Mouse (Mus musculus) adrenal gland, postnatal 10 days (tissue): ENCODE measurements around the gene Kcnma1. TPM values are rescaled to one million over a fixed set of nuclear protein-coding genes. Genes with fewer than 3 reads are reported as not detected.

Experiments
- DNase-seq: peaks from one replicate; pipeline ENCODE4 v3.0.0; 2021; ENCODE audit warnings: mixed read lengths
- total RNA-seq, 2 experiments: library from RNA; stranded (reverse); gene quantifications; 2 replicates each; pipeline ENCODE4 v1.2.3; 2021

Gene Kcnma1
- total RNA-seq, 2 experiments from 2014 or later = 27.2 to 48.2 TPM

DNA sequence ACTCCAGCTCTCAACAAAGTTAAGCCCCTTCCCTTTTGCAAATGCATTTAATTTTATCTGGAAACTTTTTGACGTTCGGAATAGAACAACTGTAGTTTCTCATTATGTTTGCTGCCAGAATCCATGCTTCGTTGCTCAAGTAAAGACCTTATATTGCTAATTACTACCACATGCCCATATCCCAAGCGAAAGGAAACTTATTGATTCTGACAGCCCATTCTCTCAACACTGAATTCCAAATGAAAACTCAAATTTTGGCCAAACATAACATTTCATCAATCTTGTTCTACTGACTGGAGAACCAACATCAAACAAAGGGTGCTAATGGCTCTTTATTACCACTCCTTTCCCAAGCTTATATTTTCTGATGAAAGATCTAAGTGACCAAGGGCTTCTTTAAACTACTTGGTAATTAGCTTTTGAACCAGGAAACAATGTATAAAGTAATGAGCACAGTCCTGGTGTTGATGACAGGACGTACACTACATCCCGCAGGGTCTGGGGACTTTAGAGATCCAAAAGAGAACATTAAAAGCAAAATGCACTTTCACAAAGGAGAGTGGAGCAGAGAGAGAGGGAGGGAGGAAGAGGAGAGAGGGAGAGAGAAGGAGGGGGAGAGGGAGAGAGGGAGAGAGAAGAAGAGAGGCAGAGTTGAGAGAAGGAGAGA, 490.3 kb downstream of the Kcnma1 start:
- DNase-seq = no peak

GRCm38 (mm10) chr14:23522606-23523159, 491.6 kb downstream of the Kcnma1 start:
- no peak for DNase-seq

DNA sequence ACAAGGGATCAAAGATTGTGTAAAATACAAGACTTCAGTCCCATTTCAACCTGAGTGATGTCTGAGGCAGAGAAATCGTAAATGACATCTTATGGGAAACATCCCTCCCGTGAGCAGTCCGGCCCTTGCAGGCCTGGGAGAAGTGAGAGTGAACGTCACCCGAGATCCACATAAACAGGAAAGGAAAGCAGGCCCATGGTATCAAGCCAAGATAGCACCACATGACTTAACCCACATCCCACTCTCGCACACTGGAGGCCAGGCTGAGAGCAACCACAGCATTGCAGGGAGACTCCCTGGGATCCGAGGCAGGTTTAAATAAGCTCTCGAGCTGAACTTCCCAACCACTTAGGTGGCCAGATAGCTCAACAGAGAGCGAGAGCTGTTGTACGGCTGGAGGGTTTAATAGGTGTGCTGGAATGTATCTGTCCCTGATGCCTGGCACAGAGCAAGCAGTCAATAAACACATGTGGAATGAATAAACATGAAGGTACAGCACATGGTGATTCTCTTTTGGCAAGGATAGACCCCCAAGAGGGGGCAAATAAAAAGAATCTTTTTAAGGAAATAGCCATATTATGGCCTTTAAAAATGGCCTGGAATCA, 493.1 kb downstream of the Kcnma1 start:
- DNase-seq = no peak

DNA sequence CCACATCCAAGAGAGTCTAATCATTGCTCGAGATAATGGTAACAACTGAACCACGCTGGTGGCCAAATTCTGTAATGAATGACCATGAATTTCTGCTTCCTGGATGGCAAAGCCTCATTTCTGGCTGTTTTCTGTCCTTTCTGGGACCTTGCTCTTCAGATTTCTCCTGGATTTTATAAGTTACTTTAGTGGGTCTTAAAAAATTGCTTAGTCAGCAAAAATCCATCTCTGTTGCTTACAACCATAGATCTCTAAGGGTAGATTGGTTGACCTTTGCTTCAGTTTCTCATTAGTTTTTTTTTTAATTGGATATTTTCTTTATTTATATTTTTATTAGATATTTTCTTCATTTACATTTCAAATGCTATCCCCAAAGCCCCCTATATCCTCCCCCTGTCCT, 496.9 kb downstream of the Kcnma1 start:
- DNase-seq = no peak

DNA sequence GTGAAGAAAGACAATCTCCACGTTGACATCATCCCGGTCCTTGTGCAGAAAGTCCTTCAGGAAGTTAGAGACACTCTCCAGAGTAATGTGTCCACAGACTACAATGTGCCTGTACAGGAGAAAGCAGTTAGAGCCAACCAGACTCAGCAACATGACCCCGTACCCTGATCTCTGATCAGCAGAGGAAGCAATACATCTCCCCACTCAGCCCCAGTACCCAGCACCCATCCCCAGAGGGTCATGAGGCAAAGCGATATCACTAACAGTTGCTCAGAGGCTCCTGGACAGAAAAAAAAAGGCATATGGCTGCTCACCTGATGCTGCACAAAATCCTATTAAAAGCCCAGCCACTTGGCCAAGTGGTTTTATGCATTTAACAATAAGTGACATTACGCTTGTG, 504.5 kb downstream of the Kcnma1 start:
- no peak for DNase-seq

GRCm38 (mm10) chr14:23502236-23502790, 512.0 kb downstream of the Kcnma1 start:
- DNase-seq = peak; percentile 11

GRCm38 (mm10) chr14:23496801-23497200, 517.5 kb downstream of the Kcnma1 start:
- DNase-seq = no peak

GRCm38 (mm10) chr14:23496236-23496740, 518.0 kb downstream of the Kcnma1 start:
- DNase-seq = peak; percentile 64

GRCm38 (mm10) chr14:23494496-23494800, 519.8 kb downstream of the Kcnma1 start:
- peak; percentile 65 for DNase-seq

GRCm38 (mm10) chr14:23493750-23494495, 520.4 kb downstream of the Kcnma1 start:
- DNase-seq = no peak

GRCm38 (mm10) chr14:23492581-23493360, 521.5 kb downstream of the Kcnma1 start:
- DNase-seq = no peak

- DNase-seq = no peak
Measured at GRCm38 (mm10) chr14:23491359-23491758, 522.9 kb downstream of the Kcnma1 start.

GRCm38 (mm10) chr14:23486687-23487086, 527.6 kb downstream of the Kcnma1 start:
- no peak for DNase-seq

DNA sequence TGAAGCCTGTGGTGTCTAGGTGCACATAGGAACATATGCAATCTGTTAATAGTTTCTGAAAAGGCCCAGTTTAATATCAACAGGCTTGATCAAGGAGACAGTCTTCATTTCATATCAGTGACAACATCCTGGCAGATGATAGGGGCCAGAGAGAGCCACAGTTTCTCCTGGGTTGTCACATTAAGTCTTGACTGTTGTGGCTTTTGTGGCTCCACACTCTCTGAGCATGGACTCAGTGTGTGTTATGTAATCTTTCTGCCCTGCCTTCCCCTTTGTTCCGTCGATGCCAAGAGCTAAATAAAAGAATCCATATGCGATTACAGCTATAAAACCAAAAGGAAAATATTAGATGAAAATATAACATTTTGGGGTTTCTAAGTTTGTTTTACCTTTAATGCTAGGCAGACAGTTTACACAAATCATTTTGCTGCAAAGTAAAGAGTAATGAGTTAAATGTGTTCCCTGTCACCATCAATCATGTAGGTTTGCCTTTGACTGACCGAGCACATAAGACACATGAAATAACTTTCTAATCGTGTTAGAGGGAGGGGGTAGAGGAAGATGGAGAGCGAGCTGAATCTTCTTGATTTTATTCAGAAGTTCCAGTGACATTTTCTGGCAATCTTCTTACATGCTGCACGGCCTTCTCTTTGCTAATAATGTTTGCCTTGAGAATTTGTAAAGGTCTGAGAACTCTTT, 528.3 kb downstream of the Kcnma1 start:
- DNase-seq = no peak

DNA sequence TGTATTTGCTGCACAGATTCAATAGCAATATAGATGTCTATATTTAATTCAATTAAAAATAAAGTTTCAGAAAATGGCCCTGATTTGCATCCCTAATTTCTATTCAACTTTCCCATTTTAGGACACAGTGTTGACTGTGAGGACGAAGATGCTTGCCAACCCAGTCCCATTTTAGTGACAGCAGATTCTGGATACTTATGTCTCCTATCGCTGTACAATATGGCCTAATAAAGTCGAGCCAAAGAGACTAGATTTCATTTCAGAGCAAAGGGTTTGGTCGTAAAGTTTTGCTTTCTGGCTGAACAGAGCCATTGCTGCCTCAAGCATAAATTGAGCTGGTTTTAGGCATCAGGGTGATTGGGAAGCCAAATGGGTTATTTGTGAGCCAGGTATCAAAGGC, 539.2 kb downstream of the Kcnma1 start:
- DNase-seq = no peak

GRCm38 (mm10) chr14:23470071-23470470, 544.2 kb downstream of the Kcnma1 start:
- no peak for DNase-seq

- no peak for DNase-seq
Measured at GRCm38 (mm10) chr14:23465135-23465534, 549.2 kb downstream of the Kcnma1 start.

GRCm38 (mm10) chr14:23458560-23458959, 555.7 kb downstream of the Kcnma1 start:
- no peak for DNase-seq

GRCm38 (mm10) chr14:23451681-23452080, 562.6 kb downstream of the Kcnma1 start:
- no peak for DNase-seq

DNA sequence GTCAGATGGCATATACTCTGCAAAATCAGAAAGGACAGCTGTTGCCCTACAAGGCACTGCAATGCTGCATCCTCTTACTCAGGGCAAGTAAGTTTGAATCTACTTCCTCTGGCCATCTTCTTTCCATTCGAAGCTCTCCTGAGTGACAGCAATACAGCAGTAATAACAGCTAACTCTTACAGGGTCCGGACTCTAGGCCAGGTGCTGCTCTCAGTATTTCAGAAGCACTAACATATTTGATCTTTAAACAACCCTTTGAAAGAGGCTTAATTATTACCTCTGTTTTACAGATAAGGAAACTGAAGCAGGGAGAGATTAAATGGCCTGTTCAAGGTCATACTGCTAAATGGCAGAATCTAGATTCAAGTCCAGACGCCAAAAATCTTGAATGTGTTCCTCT, 576.8 kb downstream of the Kcnma1 start:
- DNase-seq = no peak

DNA sequence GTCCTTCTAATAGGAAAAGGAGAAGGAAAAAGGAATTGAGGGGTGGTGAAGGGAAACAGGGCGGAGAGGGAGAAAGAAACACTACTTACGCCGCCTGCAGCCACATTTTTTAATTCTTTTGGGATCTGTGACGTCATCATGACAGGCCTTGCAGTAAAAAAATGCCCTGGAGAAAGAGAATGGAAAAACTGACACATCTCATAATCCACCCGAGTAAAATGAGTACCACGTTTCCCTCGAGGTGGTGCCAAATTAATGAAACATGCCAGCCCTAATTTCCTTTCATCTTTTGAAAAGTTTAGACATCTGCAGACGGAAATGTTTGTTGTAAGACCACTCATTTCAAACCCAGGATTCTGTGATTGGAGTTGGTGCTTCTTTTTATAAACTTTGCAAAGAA, 578.4 kb downstream of the Kcnma1 start:
- DNase-seq = no peak
